Mouse (Mus musculus): ENCODE data around the gene Erp27. TPM values are rescaled to one million over a fixed set of nuclear protein-coding genes. Genes with fewer than 3 reads are reported as not detected.
"Not testable (repeated sequence)": the region's sequence is repeated elsewhere in the genome, so short reads cannot be mapped to it uniquely, and the experiment has no call there.

The Erp27 gene
- total RNA-seq, 2 experiments from 2014 or later, result 1.6 to 3.5 TPM

DNA sequence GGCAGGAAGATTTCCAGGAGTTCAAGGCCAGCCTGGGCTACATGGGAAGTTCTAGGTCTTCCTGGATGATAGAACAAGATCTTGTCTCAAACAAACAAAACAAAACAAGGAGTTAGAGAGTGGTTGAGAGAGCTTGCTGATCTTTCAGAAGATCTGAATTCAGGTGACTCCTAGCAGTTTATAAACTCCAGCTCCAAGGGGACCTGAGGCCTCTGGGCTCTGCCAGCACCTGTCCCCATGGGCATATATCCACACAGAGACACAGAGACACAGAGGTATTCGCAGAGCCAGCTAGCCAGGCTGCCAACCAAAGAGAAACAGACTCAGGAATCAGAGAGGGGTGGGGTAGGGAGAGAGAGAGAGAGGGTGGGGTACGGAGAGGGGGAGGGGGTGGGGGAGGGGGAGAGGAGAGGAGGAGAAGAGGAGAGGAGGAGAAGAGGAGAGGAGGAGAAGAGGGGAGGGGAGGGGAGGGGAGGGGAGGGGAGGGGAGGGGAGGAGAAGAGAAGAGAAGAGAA is 9.2 kb downstream of the Erp27 start:
- no peak for ATAC-seq (ENCODE audit: poor library complexity, severe bottlenecking)

DNA sequence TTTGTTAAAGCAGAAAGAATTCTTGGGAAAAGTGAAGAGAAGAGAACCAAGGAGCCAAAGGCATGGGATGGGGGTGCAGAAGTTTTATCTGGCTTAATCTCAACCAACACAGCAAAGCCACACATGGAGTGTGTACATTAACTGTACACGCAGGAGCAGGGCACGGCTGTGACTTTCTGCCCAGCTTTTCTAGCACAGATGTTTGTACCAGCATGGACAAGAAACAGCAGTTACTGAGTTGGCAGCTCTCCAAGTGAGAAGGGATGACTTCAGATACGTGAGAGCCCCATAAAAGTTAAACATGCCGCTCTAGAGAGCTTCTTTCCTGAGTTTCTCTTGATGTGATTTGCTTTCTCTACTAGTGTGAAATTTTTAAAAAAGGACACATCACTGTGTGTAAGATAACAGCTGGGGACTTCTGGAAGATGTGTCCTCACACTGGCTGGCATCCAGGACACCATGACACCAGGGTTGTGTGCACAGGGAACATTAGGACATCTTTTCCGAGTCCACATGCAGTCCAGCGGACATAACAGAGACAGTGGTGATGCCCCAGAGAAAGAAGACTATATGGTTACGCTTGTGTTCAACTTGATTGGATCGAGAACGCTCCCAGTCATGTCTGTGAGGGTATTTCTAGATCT is 11.6 kb downstream of the Erp27 start:
- ATAC-seq (ENCODE audit: poor library complexity, severe bottlenecking), result no peak

DNA sequence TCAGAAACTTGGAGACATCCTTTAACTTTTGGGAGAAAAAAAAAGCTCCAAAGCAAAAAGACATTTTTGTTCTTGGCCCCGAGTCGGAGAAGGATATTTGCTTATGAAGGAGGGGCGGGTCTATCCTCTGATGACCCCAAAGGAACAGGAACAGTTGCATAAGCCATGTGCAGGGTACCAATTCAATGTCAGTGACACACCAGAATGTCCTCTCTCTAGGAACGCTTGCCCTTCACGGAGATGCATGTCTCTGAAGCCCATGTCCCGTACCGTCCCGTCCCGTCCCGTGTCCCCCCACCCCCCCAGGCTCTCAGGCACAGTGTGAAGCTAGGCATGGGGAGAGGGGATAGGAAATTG is 15.1 kb downstream of the Erp27 start:
- ATAC-seq (ENCODE audit: poor library complexity, severe bottlenecking), result no peak

- ATAC-seq (ENCODE audit: poor library complexity, severe bottlenecking), result no peak
These were observed 15.6 kb downstream of the Erp27 start for GRCm38 (mm10) chr6:136906283-136906936.

GRCm38 (mm10) chr6:136903885-136904470 is 18.0 kb downstream of the Erp27 start:
- ATAC-seq (ENCODE audit: poor library complexity, severe bottlenecking), result peak; percentile 51

- peak; percentile 20; the same call in 1 of the 2 replicates for ATAC-seq (ENCODE audit: poor library complexity, severe bottlenecking)
These were observed 19.5 kb downstream of the Erp27 start for GRCm38 (mm10) chr6:136902527-136902926.

DNA sequence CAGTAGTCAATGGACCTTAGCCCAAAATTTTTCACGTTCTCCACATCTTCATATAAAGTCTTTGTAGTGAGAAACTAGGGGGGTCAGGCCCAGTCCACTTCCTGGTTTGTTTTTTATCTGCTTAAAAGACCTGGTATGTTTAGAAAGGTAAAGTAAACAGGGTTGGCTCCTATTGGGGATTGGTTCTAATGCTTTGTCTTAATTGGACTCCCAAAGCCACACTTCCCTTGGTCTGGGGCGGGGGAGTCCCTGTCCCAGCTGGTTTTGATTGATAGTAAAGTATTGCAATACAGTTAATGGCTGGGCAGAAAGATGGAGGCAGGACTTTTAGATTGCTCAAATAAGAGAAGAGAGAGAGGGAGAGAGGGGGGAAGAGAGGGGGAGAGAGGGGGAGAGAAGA is 21.0 kb downstream of the Erp27 start:
- ATAC-seq (ENCODE audit: poor library complexity, severe bottlenecking), result no peak

DNA sequence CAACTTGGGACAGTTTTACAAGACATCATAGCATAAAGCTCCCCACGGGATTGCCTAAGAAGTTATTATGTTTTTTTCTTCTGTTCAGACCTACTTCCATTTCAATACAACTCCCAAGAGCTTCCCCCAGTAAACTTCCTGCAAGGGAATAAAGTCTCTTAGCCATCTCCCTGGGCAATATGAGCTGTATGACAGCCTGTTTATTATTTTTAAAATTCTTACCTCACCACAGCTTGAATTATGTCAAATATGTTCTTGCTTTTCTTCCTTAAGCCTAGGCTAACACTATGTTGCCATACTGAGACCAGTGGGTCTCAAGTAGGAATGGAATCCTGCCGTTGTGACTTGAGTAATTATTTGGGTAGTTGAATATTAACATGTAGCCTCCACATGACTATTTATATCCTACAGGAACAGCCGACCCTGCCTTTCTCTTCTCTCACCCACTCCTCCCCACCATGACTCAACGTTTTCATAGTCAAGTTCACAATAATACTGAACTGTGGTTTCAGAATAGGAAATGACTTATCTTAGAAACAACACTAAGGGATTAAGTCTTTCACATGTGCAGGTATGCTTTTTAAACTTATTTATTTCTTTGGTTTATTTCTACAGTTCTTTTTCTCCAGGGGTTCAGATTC is 21.5 kb downstream of the Erp27 start:
- 0 out of 2 replicates have a peak, but pooled peaks have one; percentile 23 for ATAC-seq (ENCODE audit: poor library complexity, severe bottlenecking)

DNA sequence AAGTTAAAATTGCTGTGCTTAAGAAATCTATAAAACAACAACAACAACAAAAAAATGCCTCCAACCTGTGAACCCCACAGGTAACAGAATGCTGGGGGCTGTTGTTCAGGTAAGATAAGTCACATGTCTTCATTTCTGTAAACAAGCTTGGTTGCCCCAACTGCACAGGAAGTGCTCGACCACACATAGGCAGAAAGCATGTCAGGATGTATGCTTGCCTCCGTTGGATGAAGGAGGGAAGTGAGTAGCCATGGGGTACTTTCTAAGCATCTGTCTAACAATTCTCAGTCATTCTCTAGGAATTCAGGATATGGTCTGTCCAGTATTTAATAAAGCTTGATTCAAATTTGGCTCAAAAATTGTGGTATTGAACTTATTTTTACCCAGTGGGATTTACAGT is 23.0 kb downstream of the Erp27 start:
- peak; percentile 62 for ATAC-seq (ENCODE audit: poor library complexity, severe bottlenecking)

- ATAC-seq (ENCODE audit: poor library complexity, severe bottlenecking), result 0 out of 2 replicates have a peak, but pooled peaks have one; percentile 22
These were observed 23.8 kb downstream of the Erp27 start for GRCm38 (mm10) chr6:136898222-136898621.

GRCm38 (mm10) chr6:136897789-136898188 is 24.2 kb downstream of the Erp27 start:
- ATAC-seq (ENCODE audit: poor library complexity, severe bottlenecking), result no peak

- ATAC-seq (ENCODE audit: poor library complexity, severe bottlenecking), result no peak
These were observed 27.2 kb downstream of the Erp27 start for GRCm38 (mm10) chr6:136894532-136895339.

DNA sequence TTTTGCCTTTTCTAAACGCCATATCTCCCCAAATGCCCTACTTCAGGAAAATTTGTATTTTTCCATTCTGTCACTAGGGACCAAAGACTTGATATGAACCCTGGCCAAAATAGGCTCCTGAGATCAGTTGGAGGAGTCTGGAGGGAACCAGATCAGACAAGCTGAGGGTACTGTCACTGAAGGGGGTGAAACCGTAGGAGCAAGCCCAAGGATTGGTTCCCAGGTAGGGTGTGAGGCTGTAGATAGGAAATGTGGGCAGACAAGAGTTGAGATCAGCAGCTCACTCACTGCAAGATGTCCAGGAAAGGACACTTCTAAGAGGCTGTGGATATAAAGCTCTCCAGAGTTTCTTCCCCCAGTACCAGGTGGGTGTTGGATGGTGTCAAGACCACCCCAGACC is 30.0 kb downstream of the Erp27 start:
- no peak for ATAC-seq (ENCODE audit: poor library complexity, severe bottlenecking)

DNA sequence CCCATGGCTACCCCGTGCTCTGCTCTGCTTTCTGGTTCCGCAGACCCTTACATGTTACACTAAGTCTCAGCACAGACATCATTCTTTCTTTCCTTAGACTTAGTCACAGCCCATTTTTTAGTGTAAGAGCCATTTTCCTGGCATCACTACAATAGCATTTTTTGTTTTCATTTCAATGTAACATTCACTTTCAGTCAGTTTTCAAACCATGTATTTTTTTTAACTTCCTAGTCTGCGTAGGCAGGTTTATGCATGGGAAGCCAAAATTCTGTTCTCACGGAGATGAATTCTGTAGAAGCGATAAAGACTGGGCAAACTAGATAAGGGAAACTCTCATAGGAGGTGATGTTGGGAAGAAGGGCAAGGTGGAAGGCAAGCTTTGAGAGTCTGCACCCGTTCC is 32.4 kb downstream of the Erp27 start:
- ATAC-seq (ENCODE audit: poor library complexity, severe bottlenecking), result no peak

- no peak for ATAC-seq (ENCODE audit: poor library complexity, severe bottlenecking)
These were observed 32.9 kb downstream of the Erp27 start for GRCm38 (mm10) chr6:136889067-136889466.

- ATAC-seq (ENCODE audit: poor library complexity, severe bottlenecking), result no peak
These were observed 34.1 kb downstream of the Erp27 start for GRCm38 (mm10) chr6:136887854-136888253.

DNA sequence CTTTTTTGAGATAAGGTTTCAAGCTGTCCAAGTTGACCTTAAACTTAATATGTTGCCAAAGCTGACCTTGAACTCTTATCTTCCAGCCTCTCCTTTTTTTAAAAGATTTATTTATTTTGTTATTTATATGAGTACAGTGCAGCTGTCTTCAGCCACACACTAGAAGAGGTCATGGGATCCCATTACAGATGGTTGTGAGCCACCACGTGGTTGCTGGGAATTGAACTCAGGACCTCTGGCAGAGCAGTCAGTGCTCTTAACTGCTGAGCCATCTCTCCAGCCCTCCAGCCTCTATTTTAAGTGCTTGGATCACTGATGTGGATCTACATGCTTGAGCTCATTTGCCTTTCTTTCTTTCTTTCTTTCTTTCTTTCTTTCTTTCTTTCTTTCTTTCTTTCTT is 37.2 kb downstream of the Erp27 start:
- ATAC-seq (ENCODE audit: poor library complexity, severe bottlenecking), result not testable (repeated sequence)

DNA sequence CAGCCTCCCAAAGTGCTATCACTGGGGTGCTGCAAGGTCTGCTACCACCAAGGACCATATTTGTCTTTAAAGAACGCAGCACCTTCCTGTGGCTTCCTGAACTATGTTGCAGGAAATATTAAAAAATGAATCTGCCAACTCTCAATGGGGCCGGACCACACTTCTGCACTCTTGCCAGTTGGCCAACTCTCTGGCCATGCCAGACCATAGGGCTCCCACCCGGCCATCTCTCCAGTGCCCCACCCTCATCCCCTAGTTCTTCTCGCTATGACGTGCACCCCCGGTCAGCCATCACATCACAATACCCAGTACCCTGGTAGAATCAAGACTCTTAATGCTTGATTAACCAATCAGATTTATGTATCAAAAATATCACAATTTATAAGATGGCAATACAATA is 38.0 kb downstream of the Erp27 start:
- no peak for ATAC-seq (ENCODE audit: poor library complexity, severe bottlenecking)

DNA sequence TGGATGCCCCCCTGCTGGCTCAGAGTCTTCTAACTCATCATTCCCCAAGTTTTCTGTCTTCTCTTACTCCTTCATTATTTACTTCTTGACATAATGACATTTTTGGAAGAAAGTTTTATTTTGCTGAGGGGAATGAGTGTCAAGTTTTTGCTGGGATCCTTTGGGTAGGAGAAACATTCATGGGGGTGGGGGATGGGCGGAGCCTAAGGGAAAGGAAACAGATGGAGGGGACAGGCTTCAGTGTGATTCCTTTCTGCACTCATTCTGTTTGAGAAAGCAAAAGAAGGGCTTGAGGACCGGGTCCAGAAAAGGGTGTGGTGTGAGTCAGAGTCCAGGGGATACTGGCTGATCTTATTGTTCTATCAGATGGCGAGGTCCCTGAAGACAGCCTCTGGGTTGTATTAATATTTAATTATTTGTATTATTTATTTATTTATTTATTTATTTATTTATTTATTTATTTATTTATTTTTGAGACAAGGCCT is 38.5 kb downstream of the Erp27 start:
- ATAC-seq (ENCODE audit: poor library complexity, severe bottlenecking), result no peak

DNA sequence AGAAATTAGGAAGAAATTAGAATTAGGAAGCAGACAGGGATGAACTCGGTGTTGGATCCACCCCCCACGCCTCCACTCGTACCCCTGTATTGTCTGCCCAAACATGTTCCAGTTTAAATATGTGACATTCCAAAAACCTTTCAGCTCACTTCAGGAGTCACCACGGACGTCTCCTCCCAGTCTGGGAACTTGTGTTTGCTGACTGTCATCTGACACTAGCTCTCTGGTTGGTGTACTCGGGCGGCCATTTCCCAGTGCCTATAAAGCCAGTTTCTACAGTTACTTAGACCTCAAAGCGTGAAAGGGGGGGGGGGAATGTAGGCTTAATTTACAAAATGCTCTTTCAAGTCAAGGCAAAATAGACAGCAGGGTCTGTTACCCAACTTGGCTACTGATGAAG is 40.3 kb downstream of the Erp27 start:
- no peak for ATAC-seq (ENCODE audit: poor library complexity, severe bottlenecking)

- ATAC-seq (ENCODE audit: poor library complexity, severe bottlenecking), result no peak
These were observed 46.3 kb downstream of the Erp27 start, which contains the start of gene Mgp for GRCm38 (mm10) chr6:136875670-136876069. Mgp (minus strand) TSS chr6:136875823.
